Comparison of ENCODE assay signal across 8 mouse cellular contexts in genomic region chr7:67445203-67446041, GRCm38 (mm10).
DNase-seq lines count a peak whose midpoint lies in the region; ATAC-seq and TF ChIP-seq lines count a peak whose summit lies in the region.

No protein-coding gene starts in this region.

- H3K9me3 ChIP-seq in forebrain, postnatal 0 days (ENCODE audit: low read length) = no peaks in the 10 kb centered on the region
- H3K9me3 ChIP-seq in midbrain, postnatal 0 days (ENCODE audit: low read length) = no peaks in the 10 kb centered on the region

- peak; percentile 18; the same call in 1 of the 2 replicates for ATAC-seq in forebrain, postnatal 0 days
- peak; percentile 38 for ATAC-seq in midbrain, postnatal 0 days (ENCODE audit: low FRiP score)

- H3K79me2 ChIP-seq in heart, adult 2 months (replicated peaks; ENCODE audit: control insufficient read depth, insufficient read depth, low read length) = no peaks in the 10 kb centered on the region

- TF ChIP-seq POLR2A in heart, adult 2 months (IDR thresholded peaks at IDR 0.05; ENCODE audit: insufficient read depth, low read depth, low read length) = no peak

- TF ChIP-seq EP300 in heart, adult 2 months (IDR thresholded peaks at IDR 0.05; ENCODE audit: insufficient read depth, low read depth, low read length) = 0 out of 2 replicates have a peak, but pooled peaks have one; percentile 23

- TF ChIP-seq CTCF in heart, adult 2 months (IDR thresholded peaks at IDR 0.05) = no peak
- TF ChIP-seq CTCF in forebrain, postnatal 0 days (IDR thresholded peaks at IDR 0.05; ENCODE audit: low read depth) = no peak
- no peak for TF ChIP-seq CTCF in midbrain, postnatal 0 days (IDR thresholded peaks at IDR 0.05)

- DNase-seq in heart, adult 2 months = peak; percentile 54 to 69
- no peak for DNase-seq in heart, postnatal 4 days
- DNase-seq in CD4-positive helper T cell, adult 2 months (ENCODE audit: low read depth, low spot score) = peak; percentile 7
- DNase-seq in forebrain, postnatal 0 days = peak; percentile 47
- DNase-seq in layer of hippocampus, adult 9-11 months = peak; percentile 86
- peak; percentile 38 for DNase-seq in midbrain, postnatal 0 days (ENCODE audit: low spot score)
- DNase-seq in ovary, adult 18-20 months (ENCODE audit: low spot score) = no peak
- no peak for DNase-seq in T-cell, adult 2 months (ENCODE audit: low spot score)

- peaks cover 13% of the 10 kb centered on the region for H3K36me3 ChIP-seq in heart, adult 2 months (ENCODE audit: control insufficient read depth, insufficient read depth, low read length)
- no peaks in the 10 kb centered on the region for H3K36me3 ChIP-seq in forebrain, postnatal 0 days (ENCODE audit: insufficient read depth)
- no peaks in the 10 kb centered on the region for H3K36me3 ChIP-seq in midbrain, postnatal 0 days (ENCODE audit: insufficient read depth, low read length)

- intact Hi-C loops in heart, adult 2 months (cut with DNase I) = no loop called here

- 46% methylated on average over 12 of the region's 12 CpGs for WGBS in heart, adult 2 months
- WGBS in forebrain, postnatal 0 days = 15% methylated on average over 12 of the region's 12 CpGs
- WGBS in midbrain, postnatal 0 days = 18% methylated on average over 12 of the region's 12 CpGs

- H3K27ac ChIP-seq in heart, adult 2 months = peak overlapping the region; percentile 55
- no peak overlapping the region for H3K27ac ChIP-seq in forebrain, postnatal 0 days (ENCODE audit: low read depth, low read length)
- H3K27ac ChIP-seq in midbrain, postnatal 0 days (ENCODE audit: low read depth, low read length) = no peak overlapping the region

- H3K4me3 ChIP-seq in heart, adult 2 months = no peak overlapping the region
- no peak overlapping the region for H3K4me3 ChIP-seq in forebrain, postnatal 0 days (ENCODE audit: low read depth, low read length)
- H3K4me3 ChIP-seq in midbrain, postnatal 0 days (ENCODE audit: low read depth, low read length) = no peak overlapping the region

- H3K9ac ChIP-seq in heart, adult 2 months (ENCODE audit: low read depth, low read length) = no peak overlapping the region
- peak overlapping the region; percentile 18; the same call in 1 of the 2 replicates for H3K9ac ChIP-seq in forebrain, postnatal 0 days
- 0 out of 2 replicates have a peak overlapping the region, but pooled peaks have one; percentile 13 for H3K9ac ChIP-seq in midbrain, postnatal 0 days (replicated peaks; ENCODE audit: low read length, poor library complexity, severe bottlenecking)

- no peak overlapping the region for H3K4me2 ChIP-seq in forebrain, postnatal 0 days (ENCODE audit: low read depth)
- no peak overlapping the region for H3K4me2 ChIP-seq in midbrain, postnatal 0 days (ENCODE audit: low read depth, low read length, poor library complexity, severe bottlenecking)

- no peaks in the 10 kb centered on the region for H3K27me3 ChIP-seq in heart, adult 2 months (ENCODE audit: control insufficient read depth, insufficient read depth, low read length)
- no peaks in the 10 kb centered on the region for H3K27me3 ChIP-seq in forebrain, postnatal 0 days (ENCODE audit: insufficient read depth, low read length)
- no peaks in the 10 kb centered on the region for H3K27me3 ChIP-seq in midbrain, postnatal 0 days (ENCODE audit: insufficient read depth, low read length)

- peaks cover 19% of the 10 kb centered on the region for H3K4me1 ChIP-seq in heart, adult 2 months (ENCODE audit: control insufficient read depth, insufficient read depth, low read length)
- H3K4me1 ChIP-seq in forebrain, postnatal 0 days (ENCODE audit: insufficient read depth) = peaks cover 26% of the 10 kb centered on the region
- peaks cover 24% of the 10 kb centered on the region; the same call in 1 of the 2 replicates for H3K4me1 ChIP-seq in midbrain, postnatal 0 days (ENCODE audit: insufficient read depth, low read length)

Comparison
In these comparisons a context has a peak if more than half of its experiments do, and no peak if none do; other contexts are left out.
1. DNase-seq: peak in heart, adult 2 months (2 of 2), CD4-positive helper T cell, adult 2 months (single experiment), forebrain, postnatal 0 days (single experiment), layer of hippocampus, adult 9-11 months (single experiment) and midbrain, postnatal 0 days (single experiment); none in heart, postnatal 4 days (single experiment), ovary, adult 18-20 months (single experiment) and T-cell, adult 2 months (single experiment).